Mouse (Mus musculus) left cerebral cortex, postnatal 10 days (tissue): ENCODE data around the gene Sec24d. TPM values are rescaled to one million over a fixed set of nuclear protein-coding genes. Genes with fewer than 3 reads are reported as not detected.
"Not testable (repeated sequence)": the region's sequence is repeated elsewhere in the genome, so short reads cannot be mapped to it uniquely, and the experiment has no call there.

ENCODE experiments used
- DNase-seq, 2 experiments: peaks; one replicate each; pipeline ENCODE4 v3.0.0; 2021 to 2022; ENCODE audit warnings: low spot score in 2 of 2, mixed read lengths in 1 of 2; ENCODE audit errors: extremely low spot score in 1 of 2
- intact Hi-C: fragments of 180-260 bp; cut with DNase I; formaldehyde crosslinking; loops from one replicate; pipeline ENCODE4 v1.15.1; 2025
- total RNA-seq, 2 experiments: library from RNA; stranded (reverse); gene quantifications; 2 replicates each; pipeline ENCODE4 v1.2.3; 2021

The Sec24d gene
- total RNA-seq, 2 experiments from 2014 or later: 15.5 to 16.3 TPM

DNA sequence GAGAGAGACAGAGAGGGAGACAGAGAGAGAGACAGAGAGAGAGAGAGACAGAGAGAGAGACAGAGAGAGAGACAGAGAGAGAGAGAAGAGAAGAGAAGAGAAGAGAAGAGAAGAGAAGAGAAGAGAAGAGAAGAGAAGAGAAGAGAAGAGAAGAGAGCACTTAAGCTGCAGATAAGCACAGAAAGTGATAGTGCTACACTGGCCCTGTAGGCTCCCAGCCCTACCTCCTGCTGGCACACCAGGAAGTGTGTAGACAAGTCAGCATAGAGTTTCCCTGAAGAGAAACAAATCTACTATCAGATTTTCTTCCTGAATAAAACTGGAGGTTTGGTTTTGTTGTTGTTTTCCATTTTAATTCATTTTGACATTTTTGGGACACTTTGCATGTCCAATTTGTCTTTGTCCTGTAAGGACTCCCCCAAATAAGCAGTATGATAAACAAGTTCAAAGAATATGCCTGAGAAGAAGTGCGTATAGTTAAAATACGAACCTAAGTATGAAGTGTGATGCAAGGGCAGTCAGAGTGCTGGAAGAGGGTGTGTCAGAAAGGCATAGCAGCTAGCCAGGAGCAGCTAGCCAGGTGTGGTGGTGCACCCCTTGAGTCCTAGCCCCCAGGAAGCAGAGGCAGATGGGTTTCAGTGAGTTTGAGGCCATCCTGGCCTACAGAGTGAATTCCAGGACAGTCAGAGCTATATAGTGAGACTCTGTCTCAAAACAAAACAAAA is 65.2 kb downstream of the Sec24d start:
- intact Hi-C loops: no loop called here
- no peak for DNase-seq

DNA sequence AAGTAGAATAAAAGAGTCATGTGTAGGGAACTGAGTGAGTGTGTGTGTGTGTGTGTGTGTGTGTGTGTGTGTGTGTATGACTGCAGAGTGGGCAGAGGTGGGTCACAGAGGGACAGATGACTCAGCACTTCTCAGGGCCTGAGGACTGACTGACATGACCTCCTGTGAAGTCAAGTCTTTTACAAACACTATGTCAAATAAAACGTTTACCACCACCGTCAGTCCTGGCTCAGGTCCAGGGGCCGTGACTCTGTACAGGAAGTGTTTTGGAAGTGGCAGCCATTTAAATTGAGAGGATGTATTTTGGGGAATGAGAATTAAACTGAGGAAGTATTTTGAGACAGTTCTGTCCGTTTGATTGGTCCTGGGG is 65.8 kb downstream of the Sec24d start:
- peak in 1 of 2 experiments; percentile 60 for DNase-seq
- intact Hi-C loops: no loop called here

DNA sequence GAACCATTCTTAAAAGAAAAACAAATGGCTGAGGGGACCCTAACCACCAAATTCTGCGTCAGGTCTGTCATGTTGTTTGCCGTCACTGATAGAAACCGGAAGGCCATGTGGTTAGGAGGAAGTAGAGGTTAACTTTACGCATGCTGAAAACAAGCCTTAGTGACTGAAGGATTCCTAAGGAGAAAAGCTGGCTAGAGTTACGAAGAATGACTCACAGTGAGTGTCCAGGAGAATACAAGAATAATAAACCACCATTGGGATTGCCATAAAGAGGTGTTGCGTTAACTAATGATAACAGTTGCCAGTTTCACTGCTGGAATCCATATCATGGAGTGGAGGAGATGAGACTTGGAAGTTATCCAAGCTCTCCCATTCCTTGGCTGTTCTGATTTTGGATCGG is 67.7 kb downstream of the Sec24d start:
- DNase-seq: no peak
- intact Hi-C loops: no loop called here

DNA sequence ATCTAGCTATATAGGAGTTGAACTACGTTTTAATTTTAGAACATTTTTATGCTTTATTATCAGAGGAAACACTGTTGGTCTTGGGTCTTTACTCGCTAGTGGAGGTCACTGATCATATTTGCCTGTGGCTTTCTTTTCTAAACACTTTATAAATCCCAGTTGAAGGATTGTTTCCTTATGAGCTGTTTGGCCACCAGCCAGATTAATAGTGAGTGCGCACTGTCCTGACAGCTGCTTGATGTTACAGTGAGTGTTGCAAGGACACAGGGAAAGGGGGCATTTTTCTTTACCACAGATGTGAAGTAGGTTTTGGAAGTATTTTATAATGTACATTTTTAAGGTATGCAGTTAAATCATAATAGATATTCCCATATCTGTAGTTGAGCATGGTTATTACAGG is 68.2 kb downstream of the Sec24d start:
- intact Hi-C loops: no loop called here
- DNase-seq: no peak

DNA sequence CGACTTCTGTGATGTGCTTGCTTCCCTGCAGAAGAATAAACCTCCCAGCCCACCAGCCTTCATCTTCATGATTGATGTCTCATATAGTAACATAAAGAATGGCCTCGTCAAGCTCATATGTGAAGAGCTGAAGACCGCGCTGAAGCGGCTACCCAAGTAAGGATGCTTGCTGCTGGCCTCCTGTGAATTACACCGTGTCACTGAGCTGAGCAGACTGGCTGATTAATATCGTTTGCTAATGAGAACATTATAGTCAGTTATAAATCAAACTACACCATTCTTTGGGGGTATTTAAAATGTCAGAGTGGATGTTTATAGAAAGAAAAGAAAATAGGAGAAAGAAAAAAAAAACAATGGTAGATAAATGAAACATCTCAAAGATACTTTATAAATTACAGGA is 69.2 kb downstream of the Sec24d start:
- intact Hi-C loops: no loop called here
- no peak for DNase-seq

DNA sequence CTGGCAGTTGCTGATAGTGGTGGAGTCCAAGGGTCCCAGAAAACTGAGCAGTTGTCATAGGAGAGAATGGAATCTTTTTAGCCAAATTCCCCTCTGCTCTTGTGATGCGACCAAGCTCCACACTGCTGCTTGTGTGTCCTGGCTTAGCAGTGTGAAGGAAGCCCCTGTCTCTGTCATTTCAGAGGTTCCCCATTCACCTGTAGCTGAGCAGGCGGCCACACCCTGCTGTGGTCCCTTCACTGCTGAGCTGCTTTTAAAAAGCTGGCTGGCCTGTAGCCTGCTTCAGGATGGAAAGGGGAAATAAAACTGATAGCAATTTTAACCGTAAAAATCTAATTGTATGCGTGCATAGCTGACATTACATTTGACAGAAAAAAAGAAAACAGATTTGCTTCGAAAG is 69.7 kb downstream of the Sec24d start:
- no peak for DNase-seq
- intact Hi-C loops: no loop called here

DNA sequence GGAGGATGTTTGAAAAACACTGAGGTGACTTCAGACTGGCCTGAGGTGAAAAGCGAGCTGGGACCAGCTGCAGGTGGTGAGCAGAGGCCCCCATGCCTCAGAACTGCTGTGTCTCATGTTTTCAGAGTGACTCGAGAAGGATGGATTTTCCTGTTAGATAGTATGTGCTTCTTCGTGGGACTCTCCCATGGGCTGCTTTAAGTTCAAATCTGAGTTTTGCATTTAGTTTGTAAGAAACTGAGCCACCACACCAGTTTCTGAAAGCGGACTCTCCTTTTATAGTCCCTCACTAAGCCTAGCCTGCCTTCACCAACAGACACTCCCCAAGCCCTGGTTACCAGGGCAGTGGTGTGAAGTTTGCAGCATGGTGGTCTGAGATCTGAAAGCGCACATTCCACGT is 70.6 kb downstream of the Sec24d start:
- no peak for DNase-seq
- intact Hi-C loops: no loop called here

DNA sequence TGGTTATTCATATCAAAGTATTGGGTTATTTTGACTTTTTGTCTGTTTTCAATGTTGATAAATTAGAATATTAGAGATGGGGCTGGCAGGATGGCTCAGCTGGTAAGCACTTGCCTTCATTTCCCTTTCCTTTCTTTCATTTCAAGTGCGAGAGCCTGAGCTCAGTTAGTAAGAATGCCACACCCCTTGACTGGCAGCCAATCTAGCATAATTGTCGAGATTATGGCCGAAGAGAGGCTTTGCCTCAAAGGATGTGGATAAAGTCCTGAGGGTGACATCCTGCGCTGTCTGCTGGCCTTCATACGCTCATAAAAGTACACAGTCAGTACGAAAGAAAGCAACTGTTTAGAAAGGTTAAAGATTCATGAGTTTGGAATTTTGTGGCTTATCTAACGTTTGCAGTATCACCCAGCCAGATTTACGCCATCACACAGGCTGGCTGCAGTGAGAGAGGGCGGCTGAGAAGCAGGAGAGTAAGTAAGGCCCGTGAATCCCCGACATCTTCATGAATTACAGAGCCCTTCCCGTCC is 71.5 kb downstream of the Sec24d start:
- intact Hi-C loops: no loop called here
- no peak for DNase-seq

DNA sequence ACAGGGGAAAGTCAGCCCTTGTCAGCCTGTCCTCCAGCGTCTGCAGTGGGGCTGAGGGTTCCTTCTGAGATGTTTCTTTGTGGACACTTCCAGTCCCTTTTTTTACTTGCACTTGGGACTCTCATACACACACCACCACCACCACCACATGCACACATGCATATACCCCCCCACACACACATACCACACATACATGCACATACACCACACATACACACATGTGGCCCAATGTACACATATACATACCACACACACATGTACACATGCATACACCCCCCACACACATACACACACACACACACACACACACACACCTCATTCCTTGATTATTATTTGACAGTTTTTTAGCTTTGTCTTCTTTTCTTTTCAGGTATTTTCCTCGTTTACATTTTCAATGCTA is 73.8 kb downstream of the Sec24d start:
- intact Hi-C loops: no loop called here
- no peak for DNase-seq

DNA sequence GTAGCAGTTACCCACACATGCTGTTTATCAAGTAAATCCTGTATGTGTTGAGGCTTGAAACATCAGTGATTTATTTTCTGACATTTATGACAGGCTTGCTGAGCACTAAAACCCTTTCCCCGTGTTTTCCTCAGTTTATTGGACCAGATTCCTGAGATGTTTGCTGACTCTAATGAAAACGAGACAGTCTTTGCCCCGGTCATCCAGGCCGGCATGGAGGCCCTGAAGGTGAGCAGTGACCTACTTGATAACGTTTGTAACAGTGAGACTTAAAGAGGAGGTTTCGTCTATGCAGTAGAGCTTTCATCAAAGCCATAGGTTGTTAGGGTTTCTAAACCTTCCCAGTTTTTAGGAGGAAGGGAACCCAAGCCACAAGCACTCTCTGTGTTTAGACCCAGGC is 76.4 kb downstream of the Sec24d start:
- intact Hi-C loops: no loop called here
- no peak for DNase-seq

DNA sequence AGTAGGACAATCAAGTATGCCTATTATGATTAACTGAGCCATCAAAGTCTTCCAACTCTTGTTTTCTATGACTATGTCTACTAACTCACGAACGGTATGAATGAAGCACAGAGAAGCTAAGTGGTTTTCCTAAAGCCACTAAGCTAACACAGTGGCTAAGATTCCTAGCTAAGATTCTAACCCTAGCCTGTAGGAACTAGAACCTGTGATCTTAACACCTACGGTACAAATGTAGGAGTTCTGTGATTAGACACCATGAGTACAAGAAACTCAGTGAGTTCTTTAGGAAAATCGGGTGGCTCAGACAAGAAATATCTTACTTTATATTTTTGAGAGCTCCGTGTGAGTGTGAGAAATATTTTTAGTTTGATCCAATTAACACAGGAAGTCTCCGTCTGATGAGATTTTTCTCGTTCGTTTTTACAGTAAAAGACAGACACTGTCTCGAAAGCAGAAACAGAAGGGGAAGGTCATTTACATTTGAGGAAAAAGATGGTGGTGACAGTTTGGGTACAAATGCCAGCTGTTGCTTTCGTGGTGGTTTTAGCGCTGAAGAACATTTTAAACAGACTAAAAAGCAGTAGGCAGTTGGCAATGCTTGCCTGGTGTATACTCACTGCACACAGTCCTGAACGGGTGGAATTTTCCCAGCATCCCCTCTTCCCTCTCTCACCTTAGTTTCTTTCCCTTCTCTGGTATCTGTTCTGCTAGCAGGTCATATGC is 81.0 kb downstream of the Sec24d start:
- intact Hi-C loops: no loop called here
- DNase-seq: peak in 1 of 2 experiments; percentile 44

DNA sequence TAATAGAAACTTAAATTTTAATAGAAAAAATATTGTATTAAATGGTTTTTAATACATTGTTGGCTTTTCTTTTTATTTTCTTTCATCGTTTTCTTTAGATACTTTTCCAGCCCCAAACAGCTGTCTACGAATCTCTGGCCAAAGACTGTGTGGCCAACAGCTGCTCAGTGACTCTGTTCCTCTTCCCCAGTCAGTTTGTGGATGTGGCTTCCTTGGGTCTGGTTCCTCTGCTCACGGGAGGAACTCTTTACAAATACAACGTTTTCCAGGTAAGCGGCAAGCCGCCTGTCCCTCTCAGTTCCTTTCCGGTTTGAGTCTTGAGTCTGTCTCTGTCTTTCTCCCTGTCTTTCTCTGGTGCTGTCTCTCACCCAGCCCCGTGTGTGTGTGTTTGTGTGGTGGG is 83.3 kb downstream of the Sec24d start:
- DNase-seq: no peak
- intact Hi-C loops: loop anchor here (5.0 to 10.0 kb wide), 2 partner anchors 116 to 188 kb away; partner anchors contain the start of gene Synpo2

DNA sequence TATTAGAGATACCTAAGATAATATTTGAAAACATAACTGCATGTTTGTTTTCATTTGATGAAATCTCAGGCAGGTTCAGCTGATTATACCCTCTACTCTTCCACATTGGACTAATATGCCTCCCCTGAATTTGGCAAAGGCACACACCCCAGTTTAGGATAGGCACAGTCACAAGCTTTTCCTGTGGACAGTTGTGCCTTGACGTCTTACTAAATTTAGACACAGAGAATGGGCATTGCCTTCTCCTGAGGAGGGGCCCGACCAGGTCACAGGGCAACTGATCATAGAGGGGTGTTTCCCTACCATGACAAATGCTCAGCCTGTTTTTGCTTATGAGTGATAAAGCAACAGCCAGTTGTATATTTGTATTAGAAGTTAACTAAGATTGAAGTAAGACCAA is 84.3 kb downstream of the Sec24d start:
- DNase-seq: no peak
- intact Hi-C loops: loop anchor here (5.0 to 10.0 kb wide), 2 partner anchors 117 to 189 kb away; partner anchors contain the start of gene Synpo2

DNA sequence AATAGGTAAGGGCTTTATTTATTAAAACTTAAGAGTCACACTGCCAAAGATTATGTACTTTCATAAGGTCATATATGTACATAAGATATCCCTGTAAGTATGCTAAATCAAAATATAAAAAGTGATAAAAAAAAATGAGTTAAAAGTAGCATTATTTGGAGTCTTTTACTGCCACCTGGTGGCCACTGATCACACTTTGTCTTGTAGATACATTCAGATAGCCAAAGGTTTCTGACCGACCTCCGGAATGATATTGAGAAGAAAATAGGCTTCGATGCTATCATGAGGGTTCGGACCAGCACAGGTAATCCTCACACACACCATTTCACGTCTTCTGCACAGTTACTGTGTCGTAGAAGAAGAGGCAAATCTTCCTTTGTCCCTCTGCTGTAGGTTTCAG is 85.9 kb downstream of the Sec24d start:
- intact Hi-C loops: loop anchor here (5.0 to 10.0 kb wide), 2 partner anchors 118 to 191 kb away; partner anchors contain the start of gene Synpo2
- DNase-seq: peak; percentile 27 to 43

DNA sequence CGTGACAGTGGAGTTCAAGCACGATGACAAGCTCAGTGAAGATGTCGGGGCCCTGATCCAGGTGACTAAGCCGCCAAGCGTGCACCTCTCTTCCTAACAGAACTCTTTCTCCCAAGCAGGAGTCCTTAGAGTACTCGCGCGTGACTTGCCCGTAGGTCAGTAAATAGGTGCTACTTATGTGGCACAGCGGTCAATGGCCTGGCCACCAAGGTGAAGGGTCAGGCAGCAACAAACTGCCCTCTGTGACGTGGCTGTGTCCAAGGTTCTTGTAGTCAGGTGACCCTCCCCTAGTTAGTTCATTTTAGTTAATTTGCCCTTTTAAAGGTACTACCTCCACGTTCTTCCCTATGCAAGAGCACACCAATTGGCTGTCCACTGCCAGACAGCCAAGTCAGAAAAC is 86.4 kb downstream of the Sec24d start:
- no peak for DNase-seq
- intact Hi-C loops: loop anchor here (5.0 to 10.0 kb wide), 2 partner anchors 119 to 191 kb away; partner anchors contain the start of gene Synpo2

DNA sequence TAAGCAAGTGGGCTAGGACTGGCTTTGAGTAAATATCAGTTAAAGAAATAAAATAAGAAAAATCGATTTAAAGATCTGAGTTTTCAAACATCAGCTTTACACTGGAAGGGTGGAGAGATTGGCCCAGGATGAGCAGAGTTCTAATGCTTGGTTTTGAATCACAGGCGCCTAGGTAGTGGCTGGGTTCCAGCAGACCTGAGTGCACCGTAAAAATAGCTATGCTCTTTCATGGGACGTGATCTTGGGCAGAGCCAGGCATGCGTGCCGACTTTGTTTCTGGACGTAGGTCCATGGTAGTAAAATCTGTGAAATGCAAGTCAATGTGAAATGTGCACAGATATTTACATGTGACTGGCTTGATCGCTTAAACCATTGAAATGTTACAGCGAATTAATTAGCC is 87.1 kb downstream of the Sec24d start:
- no peak for DNase-seq
- intact Hi-C loops: loop anchor here (5.0 to 10.0 kb wide), 2 partner anchors 120 to 192 kb away; partner anchors contain the start of gene Synpo2

DNA sequence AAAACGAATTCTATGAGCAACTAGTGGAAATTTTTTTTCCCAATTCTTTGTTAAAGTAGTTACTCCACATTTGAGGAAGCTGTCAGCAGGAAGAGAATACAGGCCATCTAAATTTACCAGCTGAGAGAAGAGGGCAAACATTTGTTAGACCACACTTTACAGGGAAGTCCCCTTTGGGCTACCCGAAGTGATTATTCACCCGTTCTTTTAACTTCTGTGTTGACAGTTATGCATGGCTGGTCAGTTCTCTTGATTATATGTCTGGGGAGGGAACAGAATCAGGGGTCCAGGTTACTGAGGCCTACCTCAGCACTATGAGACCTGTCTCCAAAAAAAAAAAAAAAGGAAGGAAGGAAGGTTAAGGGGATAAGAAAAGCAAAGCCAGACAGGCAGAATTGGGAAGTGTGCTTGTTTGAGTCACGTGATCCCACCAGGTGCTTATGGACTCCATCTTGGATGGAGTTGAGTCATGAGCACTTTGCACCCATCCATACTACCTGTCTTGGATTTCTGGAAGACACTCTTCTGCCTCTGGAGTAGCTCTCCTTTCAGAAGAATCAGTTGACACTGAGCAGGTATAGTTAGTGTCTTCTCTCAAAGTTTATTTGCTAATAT is 89.2 kb downstream of the Sec24d start:
- no peak for DNase-seq
- intact Hi-C loops: loop anchor here (10.0 kb wide), 1 partner anchor 122 kb away; the partner anchor contains the start of gene Synpo2

DNA sequence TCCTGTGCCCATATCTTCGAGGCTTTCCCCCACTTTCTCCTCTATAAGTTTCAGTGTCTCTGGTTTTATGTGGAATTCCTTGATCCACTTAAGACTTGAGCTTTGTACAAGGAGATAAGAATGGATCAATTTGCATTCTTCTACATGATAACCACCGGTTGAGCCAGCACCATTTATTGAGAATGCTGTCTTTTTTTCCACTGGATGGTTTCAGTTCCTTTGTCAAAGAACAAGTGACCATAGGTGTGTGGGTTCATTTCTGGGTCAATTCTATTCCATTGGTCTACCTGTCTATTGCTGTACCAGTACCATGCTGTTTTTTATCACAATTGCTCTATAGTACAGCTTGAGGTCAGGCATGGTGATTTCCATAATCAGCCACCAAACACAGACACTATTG is 99.6 kb downstream of the Sec24d start:
- DNase-seq, intact Hi-C loops: not testable (repeated sequence)

DNA sequence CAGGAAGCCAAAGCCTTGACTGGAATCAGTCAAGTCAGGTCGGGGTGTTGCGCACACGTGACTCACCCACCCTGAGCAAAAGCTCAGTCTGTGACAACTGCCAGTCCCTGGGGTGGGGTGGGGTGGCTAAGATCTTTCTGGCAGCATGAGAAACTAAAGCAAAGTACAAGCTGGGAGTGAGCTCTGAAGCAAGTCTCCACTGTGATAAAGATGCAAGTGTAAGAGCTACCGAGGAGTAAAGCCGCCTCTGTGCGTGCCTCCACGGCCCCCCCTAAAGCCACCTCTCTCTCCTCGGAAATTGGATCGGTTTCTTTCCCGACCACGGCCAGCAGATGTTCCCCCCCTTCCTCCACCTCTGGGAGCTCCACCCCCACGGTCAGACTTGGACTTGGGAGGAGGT is 101.9 kb downstream of the Sec24d start:
- no peak for DNase-seq
- intact Hi-C loops: no loop called here
